Mouse (Mus musculus) lung, embryonic 16.5 days (tissue): ENCODE measurements around the gene Btbd9. TPM values are rescaled to one million over a fixed set of nuclear protein-coding genes. Genes with fewer than 3 reads are reported as not detected.

Source experiments
- ATAC-seq: fragments of 200-750 bp; cut with Nextera tagmentation; 2 replicates; pipeline ENCODE4 v1.8.0; 2017; ENCODE audit warnings: low read depth, mild to moderate bottlenecking, moderate library complexity
- H3K27ac ChIP-seq: fragments of 300-500 bp; sonication (generic); 2 replicates; pipeline ENCODE4 v1.5.1; 2014; ENCODE audit warnings: mild to moderate bottlenecking, control low read depth, low read length
- H3K27me3 ChIP-seq: fragments of 300-500 bp; sonication (generic); 2 replicates; pipeline ENCODE4 v1.6.1; 2014; ENCODE audit warnings: low read depth, low read length, mixed read lengths; ENCODE audit not compliant: control insufficient read depth, insufficient read depth
- H3K36me3 ChIP-seq: fragments of 300-500 bp; sonication (generic); 2 replicates; pipeline ENCODE4 v1.6.1; 2014; ENCODE audit warnings: low read length; ENCODE audit not compliant: control insufficient read depth, insufficient read depth
- H3K4me1 ChIP-seq: fragments of 300-500 bp; sonication (generic); replicated peaks from 2 replicates; pipeline ENCODE4 v1.6.1; 2014; ENCODE audit warnings: low read length, mixed read lengths; ENCODE audit not compliant: control insufficient read depth, insufficient read depth
- H3K4me2 ChIP-seq: fragments of 300-500 bp; sonication (generic); 2 replicates; pipeline ENCODE4 v1.6.1; 2014; ENCODE audit warnings: low read depth, low read length, control low read depth
- H3K4me3 ChIP-seq: fragments of 300-500 bp; sonication (generic); 2 replicates; pipeline ENCODE4 v1.5.1; 2014; ENCODE audit warnings: mild to moderate bottlenecking, low read length, control low read depth
- H3K9ac ChIP-seq: fragments of 300-500 bp; sonication (generic); 2 replicates; pipeline ENCODE4 v1.6.1; 2014; ENCODE audit warnings: low read length, control low read depth
- H3K9me3 ChIP-seq: fragments of 300-500 bp; sonication (generic); 2 replicates; pipeline ENCODE4 v1.6.1; 2016; ENCODE audit warnings: low read length; ENCODE audit not compliant: control insufficient read depth
- WGBS: fragments of 180-500 bp; shearing (Covaris S2); extraction: QIAGEN DNeasy Blood & Tissue Kit; methylation state at CpG from one replicate; pipeline ENCODE4 v1.1.7; 2014; 5-methylcytosine and 5-hydroxymethylcytosine counted together
- polyA plus RNA-seq: library from polyadenylated mRNA; unstranded; fragments of >200 nt; fragmentation: Nextera tagmentation; extraction: Ambion mirVana; gene quantifications from 2 replicates; pipeline ENCODE4 v1.2.1, GENCODE M21; 2015

The Btbd9 gene
- polyA plus RNA-seq, 1 experiment from 2014 or later = 55.8 TPM

DNA sequence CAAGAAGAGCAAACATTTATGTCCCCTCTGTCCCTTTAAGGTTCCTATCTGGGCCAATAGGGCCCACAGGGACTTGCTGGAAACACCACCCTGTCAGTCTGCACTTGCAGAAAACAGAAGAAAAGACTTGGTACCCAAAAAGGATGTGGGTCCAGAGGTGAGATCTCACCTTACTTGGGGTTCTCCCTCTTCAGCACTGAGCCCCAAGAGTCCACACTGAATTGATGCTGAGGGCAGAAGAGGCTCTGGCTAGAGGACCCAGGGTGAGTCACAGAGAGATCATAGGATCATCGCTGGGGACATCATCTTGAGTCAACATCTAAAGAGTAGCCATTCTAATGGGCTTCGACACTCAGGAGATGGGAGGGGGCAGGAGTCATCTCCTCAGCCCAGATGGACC, 290.6 kb downstream of the Btbd9 start:
- H3K27ac ChIP-seq = no peak overlapping the region
- H3K4me2 ChIP-seq = no peak overlapping the region
- WGBS = 84% methylated on average over 2 of the region's 2 CpGs
- H3K4me3 ChIP-seq = no peak overlapping the region
- H3K27me3 ChIP-seq = no peaks in the 10 kb centered on the region
- no peak for ATAC-seq
- H3K9ac ChIP-seq = no peak overlapping the region
- H3K9me3 ChIP-seq = no peaks in the 10 kb centered on the region
- no peaks in the 10 kb centered on the region for H3K4me1 ChIP-seq
- H3K36me3 ChIP-seq = no peaks in the 10 kb centered on the region

- no peak overlapping the region for H3K4me3 ChIP-seq
- H3K9me3 ChIP-seq = no peaks in the 10 kb centered on the region
- no peak overlapping the region for H3K4me2 ChIP-seq
- no peaks in the 10 kb centered on the region for H3K27me3 ChIP-seq
- H3K4me1 ChIP-seq = no peaks in the 10 kb centered on the region
- 69% methylated on average over 4 of the region's 4 CpGs for WGBS
- H3K36me3 ChIP-seq = no peaks in the 10 kb centered on the region
- ATAC-seq = no peak
- no peak overlapping the region for H3K27ac ChIP-seq
- no peak overlapping the region for H3K9ac ChIP-seq
These were observed 292.7 kb downstream of the Btbd9 start for GRCm38 (mm10) chr17:30283460-30284050.

DNA sequence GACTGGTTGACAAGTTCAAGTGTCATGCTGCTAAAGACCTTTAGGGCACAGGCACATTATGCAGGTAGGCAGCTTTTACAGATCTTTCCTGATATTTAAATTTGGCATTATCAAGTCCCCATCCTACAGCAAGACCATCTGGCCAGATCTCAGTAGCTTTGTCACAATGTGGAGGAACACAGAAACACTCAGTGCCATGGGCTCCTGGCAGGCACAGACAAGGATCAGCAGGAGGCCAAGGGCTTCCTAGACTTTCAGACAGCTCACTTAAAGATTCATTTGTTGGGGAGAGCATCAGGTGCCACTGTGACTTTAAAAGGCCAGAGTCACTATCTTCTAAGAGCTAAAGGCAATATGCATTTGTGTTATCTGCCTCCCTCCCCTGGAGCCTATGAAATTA, 293.3 kb downstream of the Btbd9 start:
- no peaks in the 10 kb centered on the region for H3K27me3 ChIP-seq
- no peak overlapping the region for H3K4me2 ChIP-seq
- H3K4me3 ChIP-seq = no peak overlapping the region
- H3K36me3 ChIP-seq = no peaks in the 10 kb centered on the region
- ATAC-seq = no peak
- H3K9ac ChIP-seq = no peak overlapping the region
- H3K4me1 ChIP-seq = no peaks in the 10 kb centered on the region
- H3K27ac ChIP-seq = no peak overlapping the region
- H3K9me3 ChIP-seq = no peaks in the 10 kb centered on the region

DNA sequence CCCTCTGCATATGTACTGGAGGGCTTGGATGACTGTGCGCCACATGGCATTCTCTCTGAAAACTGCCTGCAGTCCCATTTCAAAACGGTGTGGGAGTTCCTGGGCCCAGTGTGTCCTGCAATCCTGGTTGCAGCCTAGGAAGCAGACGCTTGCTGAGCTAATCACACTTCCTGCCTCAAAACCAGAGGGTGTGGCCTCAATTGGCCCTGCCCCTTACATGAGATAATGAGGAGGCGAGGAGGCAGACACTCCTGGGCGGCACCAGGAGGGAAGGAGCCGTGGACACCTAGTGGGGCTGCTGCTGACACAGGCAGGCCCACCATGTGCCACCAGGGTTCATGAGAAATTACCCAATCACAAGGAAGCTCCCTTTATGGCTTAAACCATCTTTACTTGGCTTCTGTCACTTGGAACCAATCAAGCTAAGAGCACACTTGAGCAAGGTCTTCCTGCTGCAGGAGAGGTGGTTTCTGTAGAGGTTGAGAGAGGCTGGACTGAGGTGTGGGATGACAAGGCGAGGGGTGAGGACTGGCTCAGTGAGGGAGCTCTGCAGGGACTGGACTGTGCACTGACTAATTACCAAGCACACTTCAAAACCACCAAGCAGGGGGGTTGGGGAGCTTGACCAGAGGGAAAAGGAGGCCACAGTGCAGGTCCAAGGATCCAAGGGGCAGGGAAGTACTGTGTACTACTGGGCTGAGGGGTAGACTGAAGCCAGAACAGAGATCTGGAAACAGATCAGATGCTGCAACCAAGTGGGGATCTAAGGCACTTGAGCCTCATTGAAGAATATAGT, 295.8 kb downstream of the Btbd9 start:
- Histone ChIP-seq H3K36me3 (no peaks in the 10 kb centered on the region), H3K9ac (no peak overlapping the region), H3K4me3 (no peak overlapping the region), H3K9me3 (no peaks in the 10 kb centered on the region), H3K4me1 (no peaks in the 10 kb centered on the region), H3K27me3 (no peaks in the 10 kb centered on the region), H3K4me2 (no peak overlapping the region), H3K27ac (no peak overlapping the region)
- ATAC-seq = no peak
- 51% methylated on average over 7 of the region's 7 CpGs for WGBS

- no peak overlapping the region for H3K27ac ChIP-seq
- 76% methylated on average over 5 of the region's 5 CpGs for WGBS
- H3K36me3 ChIP-seq = no peaks in the 10 kb centered on the region
- H3K4me1 ChIP-seq = no peaks in the 10 kb centered on the region
- H3K9me3 ChIP-seq = no peaks in the 10 kb centered on the region
- H3K9ac ChIP-seq = no peak overlapping the region
- H3K4me2 ChIP-seq = no peak overlapping the region
- H3K27me3 ChIP-seq = no peaks in the 10 kb centered on the region
- H3K4me3 ChIP-seq = no peak overlapping the region
- ATAC-seq = no peak
These were observed 296.6 kb downstream of the Btbd9 start for GRCm38 (mm10) chr17:30279684-30280083.

DNA sequence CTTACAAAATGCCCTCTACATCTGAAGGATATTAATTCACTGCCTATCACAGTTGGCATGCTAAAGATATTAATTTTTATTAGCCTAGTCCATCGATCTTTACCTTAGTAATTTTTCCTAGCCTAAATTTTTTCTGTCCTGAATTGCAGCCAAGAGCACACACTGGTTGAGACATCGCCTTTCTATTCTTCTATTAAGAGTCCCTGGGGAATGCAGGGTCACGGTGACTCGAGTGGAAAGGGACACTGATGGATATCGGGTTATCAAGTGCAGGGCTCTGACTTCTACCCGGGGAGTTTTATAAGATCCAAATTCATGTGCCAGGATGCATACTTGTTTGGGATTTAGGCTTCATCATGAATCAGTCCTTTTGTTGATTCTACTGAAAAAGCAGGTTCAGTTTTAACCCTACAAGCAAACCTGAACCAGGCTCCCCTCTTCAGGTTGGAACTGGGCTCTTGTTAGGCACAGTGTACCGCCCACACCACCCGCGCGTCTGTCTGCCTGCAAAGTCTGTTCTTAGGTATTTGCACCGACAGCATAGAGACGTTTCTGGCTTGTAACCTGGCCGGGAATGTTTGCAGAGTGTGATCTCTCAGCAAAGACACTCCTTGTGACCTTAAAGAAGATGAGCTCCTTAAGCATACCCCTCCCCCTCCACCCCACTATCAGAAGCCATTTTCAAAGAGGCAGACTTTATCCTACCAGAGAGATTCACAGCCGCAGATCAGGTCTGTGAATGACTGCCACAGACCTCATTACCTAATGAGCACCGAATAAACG, 297.5 kb downstream of the Btbd9 start:
- Histone ChIP-seq H3K4me3 (no peak overlapping the region), H3K9me3 (no peaks in the 10 kb centered on the region), H3K4me2 (no peak overlapping the region), H3K27me3 (no peaks in the 10 kb centered on the region), H3K4me1 (no peaks in the 10 kb centered on the region), H3K27ac (no peak overlapping the region), H3K9ac (no peak overlapping the region), H3K36me3 (no peaks in the 10 kb centered on the region)
- ATAC-seq = no peak
- 32% methylated on average over 16 of the region's 16 CpGs for WGBS

DNA sequence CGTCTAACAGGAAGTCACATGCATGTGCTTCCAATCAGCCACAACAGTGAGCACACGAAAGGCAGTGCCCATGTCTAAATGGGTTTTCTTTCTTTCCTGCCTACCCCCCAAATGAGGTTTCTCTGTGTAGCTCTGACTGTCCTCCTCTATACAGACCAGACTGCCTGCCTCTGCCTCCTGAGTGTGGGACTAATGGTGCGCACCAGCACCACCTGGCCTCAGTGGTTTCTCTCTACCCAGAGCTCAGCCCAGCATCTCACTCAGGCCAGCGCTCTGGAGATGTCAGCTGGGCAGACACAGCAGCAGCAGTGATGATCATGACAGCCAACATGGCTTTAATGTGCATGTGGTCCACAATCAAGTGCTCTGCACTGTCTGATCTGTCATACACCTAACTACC, 299.8 kb downstream of the Btbd9 start:
- no peaks in the 10 kb centered on the region for H3K27me3 ChIP-seq
- no peak overlapping the region for H3K4me2 ChIP-seq
- H3K9me3 ChIP-seq = no peaks in the 10 kb centered on the region
- no peaks in the 10 kb centered on the region for H3K36me3 ChIP-seq
- no peak overlapping the region for H3K27ac ChIP-seq
- no peak for ATAC-seq
- H3K4me3 ChIP-seq = no peak overlapping the region
- no peak overlapping the region for H3K9ac ChIP-seq
- 80% methylated on average over 4 of the region's 4 CpGs for WGBS
- H3K4me1 ChIP-seq = no peaks in the 10 kb centered on the region

DNA sequence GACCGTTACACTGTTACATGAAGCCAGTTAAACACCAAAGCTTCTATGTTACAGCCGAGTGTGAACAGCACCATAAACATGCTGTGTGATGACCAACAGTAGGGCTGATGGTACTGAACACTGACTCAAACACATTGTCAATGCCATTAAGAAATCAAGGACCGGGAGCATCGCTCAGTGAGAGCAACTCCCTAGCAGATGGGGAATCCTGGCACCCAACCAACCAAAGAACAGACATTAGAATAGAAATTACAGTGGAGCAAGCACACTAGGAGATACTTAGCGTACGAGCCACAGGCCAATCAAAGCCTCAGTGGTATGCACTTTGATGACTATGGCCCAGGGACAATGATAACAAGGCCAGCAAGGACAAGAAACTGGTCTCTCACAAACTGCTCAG, 303.5 kb downstream of the Btbd9 start:
- H3K9ac ChIP-seq = no peak overlapping the region
- H3K4me2 ChIP-seq = no peak overlapping the region
- H3K27ac ChIP-seq = no peak overlapping the region
- no peaks in the 10 kb centered on the region for H3K27me3 ChIP-seq
- no peak overlapping the region for H3K4me3 ChIP-seq
- no peaks in the 10 kb centered on the region for H3K9me3 ChIP-seq
- H3K4me1 ChIP-seq = no peaks in the 10 kb centered on the region
- WGBS = 85% methylated on average over 6 of the region's 6 CpGs
- no peak for ATAC-seq
- H3K36me3 ChIP-seq = no peaks in the 10 kb centered on the region
